Mouse (Mus musculus): ENCODE results near the gene Afdn. TPM values are rescaled to one million over a fixed set of nuclear protein-coding genes. Genes with fewer than 3 reads are reported as not detected.

Afdn gene
- total and polyA plus RNA-seq, 2 experiments from 2014 or later, result 41.9 to 52.8 TPM

- H3K27ac ChIP-seq (ENCODE audit: low read depth), result peak overlapping the region; percentile 46; the same call in 1 of the 2 replicates
- ATAC-seq (ENCODE audit: insufficient read depth, low read depth) (peak; percentile 35; the same call in 1 of the 2 replicates), DNase-seq (ENCODE audit: low spot score) (no peak)
- 0 out of 2 replicates have a peak, but pooled peaks cover 3% of the 10 kb centered on the region for H3K27me3 ChIP-seq (ENCODE audit: control insufficient read depth, insufficient read depth, low read length)
- H3K9ac ChIP-seq (replicated peaks; ENCODE audit: low read depth, low read length), result peak overlapping the region; percentile 34; the same call in 1 of the 2 replicates
- H3K4me3 ChIP-seq (ENCODE audit: low read depth, low read length), result no peak overlapping the region
- peaks cover 17% of the 10 kb centered on the region for H3K4me1 ChIP-seq (ENCODE audit: control insufficient read depth, insufficient read depth)
- H3K9me3 ChIP-seq (replicated peaks; ENCODE audit: control insufficient read depth, low read length), result no peaks in the 10 kb centered on the region
- no peak for TF ChIP-seq CTCF (IDR thresholded peaks at IDR 0.05; ENCODE audit: low read depth)
- TF ChIP-seq EP300 (IDR thresholded peaks at IDR 0.05; ENCODE audit: low read depth), result no peak
- 36% methylated on average over 7 of the region's 7 CpGs for WGBS
- no peaks in the 10 kb centered on the region for H3K36me3 ChIP-seq (replicated peaks; ENCODE audit: control insufficient read depth, insufficient read depth, low read length)
- H3K4me2 ChIP-seq (ENCODE audit: low read depth, low read length), result no peak overlapping the region
Measured at GRCm38 (mm10) chr17:13742941-13743708, 17.2 kb upstream of the Afdn start.

- Histone ChIP-seq H3K4me2 (ENCODE audit: low read depth, low read length) (no peak overlapping the region), H3K4me3 (ENCODE audit: low read depth, low read length) (no peak overlapping the region), H3K36me3 (replicated peaks; ENCODE audit: control insufficient read depth, insufficient read depth, low read length) (no peaks in the 10 kb centered on the region), H3K27ac (ENCODE audit: low read depth) (peak overlapping the region; percentile 46; the same call in 1 of the 2 replicates), H3K4me1 (ENCODE audit: control insufficient read depth, insufficient read depth) (peaks cover 17% of the 10 kb centered on the region), H3K9ac (replicated peaks; ENCODE audit: low read depth, low read length) (no peak overlapping the region), H3K27me3 (ENCODE audit: control insufficient read depth, insufficient read depth, low read length) (0 out of 2 replicates have a peak, but pooled peaks cover 3% of the 10 kb centered on the region), H3K9me3 (replicated peaks; ENCODE audit: control insufficient read depth, low read length) (no peaks in the 10 kb centered on the region)
- TF ChIP-seq EP300 (IDR thresholded peaks at IDR 0.05; ENCODE audit: low read depth) (no peak), CTCF (IDR thresholded peaks at IDR 0.05; ENCODE audit: low read depth) (no peak)
- DNase-seq (ENCODE audit: low spot score), result peak; percentile 57
- WGBS, result 17% methylated on average over 5 of the region's 5 CpGs
- peak; percentile 67 for ATAC-seq (ENCODE audit: insufficient read depth, low read depth)
Measured at GRCm38 (mm10) chr17:13743709-13744079, 16.6 kb upstream of the Afdn start.

- Histone ChIP-seq H3K4me1 (ENCODE audit: control insufficient read depth, insufficient read depth) (peaks cover 17% of the 10 kb centered on the region), H3K27ac (ENCODE audit: low read depth) (no peak overlapping the region), H3K27me3 (ENCODE audit: control insufficient read depth, insufficient read depth, low read length) (0 out of 2 replicates have a peak, but pooled peaks cover 3% of the 10 kb centered on the region), H3K9ac (replicated peaks; ENCODE audit: low read depth, low read length) (no peak overlapping the region), H3K4me3 (ENCODE audit: low read depth, low read length) (no peak overlapping the region), H3K9me3 (replicated peaks; ENCODE audit: control insufficient read depth, low read length) (no peaks in the 10 kb centered on the region), H3K4me2 (ENCODE audit: low read depth, low read length) (no peak overlapping the region), H3K36me3 (replicated peaks; ENCODE audit: control insufficient read depth, insufficient read depth, low read length) (no peaks in the 10 kb centered on the region)
- ATAC-seq (ENCODE audit: insufficient read depth, low read depth) (no peak), DNase-seq (ENCODE audit: low spot score) (no peak)
- WGBS, result 78% methylated on average over 6 of the region's 6 CpGs
- TF ChIP-seq EP300 (IDR thresholded peaks at IDR 0.05; ENCODE audit: low read depth), result no peak
- no peak for TF ChIP-seq CTCF (IDR thresholded peaks at IDR 0.05; ENCODE audit: low read depth)
Measured at GRCm38 (mm10) chr17:13744219-13744618, 16.1 kb upstream of the Afdn start.

GRCm38 (mm10) chr17:13744824-13745223 lies 15.5 kb upstream of the Afdn start:
- no peaks in the 10 kb centered on the region for H3K36me3 ChIP-seq (replicated peaks; ENCODE audit: control insufficient read depth, insufficient read depth, low read length)
- H3K27me3 ChIP-seq (ENCODE audit: control insufficient read depth, insufficient read depth, low read length), result 0 out of 2 replicates have a peak, but pooled peaks cover 3% of the 10 kb centered on the region
- no peak overlapping the region for H3K4me3 ChIP-seq (ENCODE audit: low read depth, low read length)
- DNase-seq (ENCODE audit: low spot score) (peak; percentile 61), ATAC-seq (ENCODE audit: insufficient read depth, low read depth) (no peak)
- no peaks in the 10 kb centered on the region for H3K9me3 ChIP-seq (replicated peaks; ENCODE audit: control insufficient read depth, low read length)
- H3K27ac ChIP-seq (ENCODE audit: low read depth), result no peak overlapping the region
- no peak overlapping the region for H3K4me2 ChIP-seq (ENCODE audit: low read depth, low read length)
- peaks cover 17% of the 10 kb centered on the region for H3K4me1 ChIP-seq (ENCODE audit: control insufficient read depth, insufficient read depth)
- no peak for TF ChIP-seq EP300 (IDR thresholded peaks at IDR 0.05; ENCODE audit: low read depth)
- TF ChIP-seq CTCF (IDR thresholded peaks at IDR 0.05; ENCODE audit: low read depth), result no peak
- WGBS, result 16% methylated on average over 4 of the region's 4 CpGs
- H3K9ac ChIP-seq (replicated peaks; ENCODE audit: low read depth, low read length), result no peak overlapping the region

- no peak overlapping the region for H3K9ac ChIP-seq (replicated peaks; ENCODE audit: low read depth, low read length)
- ATAC-seq (ENCODE audit: insufficient read depth, low read depth), result no peak
- H3K4me2 ChIP-seq (ENCODE audit: low read depth, low read length), result no peak overlapping the region
- H3K4me3 ChIP-seq (ENCODE audit: low read depth, low read length), result no peak overlapping the region
- H3K36me3 ChIP-seq (replicated peaks; ENCODE audit: control insufficient read depth, insufficient read depth, low read length), result no peaks in the 10 kb centered on the region
- no peaks in the 10 kb centered on the region for H3K9me3 ChIP-seq (replicated peaks; ENCODE audit: control insufficient read depth, low read length)
- no peak overlapping the region for H3K27ac ChIP-seq (ENCODE audit: low read depth)
- H3K27me3 ChIP-seq (ENCODE audit: control insufficient read depth, insufficient read depth, low read length), result 0 out of 2 replicates have a peak, but pooled peaks cover 3% of the 10 kb centered on the region
- no peak for TF ChIP-seq CTCF (IDR thresholded peaks at IDR 0.05; ENCODE audit: low read depth)
- no peak for TF ChIP-seq EP300 (IDR thresholded peaks at IDR 0.05; ENCODE audit: low read depth)
- WGBS, result 53% methylated on average over 2 of the region's 2 CpGs
- peaks cover 17% of the 10 kb centered on the region for H3K4me1 ChIP-seq (ENCODE audit: control insufficient read depth, insufficient read depth)
- DNase-seq (ENCODE audit: low spot score), result peak; percentile 30
Measured at GRCm38 (mm10) chr17:13745373-13745772, 15.0 kb upstream of the Afdn start.

Data from heart, postnatal 0 days (tissue).